Mouse (Mus musculus) adrenal gland, postnatal 4 days (tissue): ENCODE measurements around the gene Arhgef28. TPM values are rescaled to one million over a fixed set of nuclear protein-coding genes. Genes with fewer than 3 reads are reported as not detected.
"Not testable (repeated sequence)": the region's sequence is repeated elsewhere in the genome, so short reads cannot be mapped to it uniquely, and the experiment has no call there.

ENCODE experiments used
- DNase-seq, 2 experiments: peaks; one replicate each; pipeline ENCODE4 v3.0.0; 2021 to 2022; ENCODE audit warnings: low spot score in 2 of 2, mixed read lengths in 2 of 2
- total RNA-seq, 2 experiments: library from RNA; stranded (reverse); gene quantifications; 2 replicates each; pipeline ENCODE4 v1.2.3; 2021

The Arhgef28 gene
- total RNA-seq, 2 experiments from 2014 or later: 31.2 to 47.6 TPM

DNA sequence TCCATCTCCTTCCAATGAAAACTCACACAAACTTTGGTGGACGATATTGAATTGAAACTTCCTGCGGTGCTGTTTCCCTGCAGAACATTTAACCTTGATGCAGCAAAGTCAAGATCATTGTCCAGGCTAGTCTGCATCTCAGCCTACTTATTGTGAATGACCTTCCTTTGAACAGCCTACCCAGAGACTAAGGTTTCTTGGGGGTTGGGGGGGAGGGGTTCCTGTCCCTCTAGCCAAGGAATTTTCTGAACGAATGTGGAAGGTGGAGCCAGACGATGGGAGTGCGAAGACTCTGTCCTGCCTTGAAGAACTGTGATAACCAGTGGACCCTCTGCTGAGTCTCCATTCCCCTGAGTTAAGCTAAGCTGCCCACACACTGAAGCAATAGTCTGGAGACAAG is 80.6 kb downstream of the Arhgef28 start:
- no peak for DNase-seq

DNA sequence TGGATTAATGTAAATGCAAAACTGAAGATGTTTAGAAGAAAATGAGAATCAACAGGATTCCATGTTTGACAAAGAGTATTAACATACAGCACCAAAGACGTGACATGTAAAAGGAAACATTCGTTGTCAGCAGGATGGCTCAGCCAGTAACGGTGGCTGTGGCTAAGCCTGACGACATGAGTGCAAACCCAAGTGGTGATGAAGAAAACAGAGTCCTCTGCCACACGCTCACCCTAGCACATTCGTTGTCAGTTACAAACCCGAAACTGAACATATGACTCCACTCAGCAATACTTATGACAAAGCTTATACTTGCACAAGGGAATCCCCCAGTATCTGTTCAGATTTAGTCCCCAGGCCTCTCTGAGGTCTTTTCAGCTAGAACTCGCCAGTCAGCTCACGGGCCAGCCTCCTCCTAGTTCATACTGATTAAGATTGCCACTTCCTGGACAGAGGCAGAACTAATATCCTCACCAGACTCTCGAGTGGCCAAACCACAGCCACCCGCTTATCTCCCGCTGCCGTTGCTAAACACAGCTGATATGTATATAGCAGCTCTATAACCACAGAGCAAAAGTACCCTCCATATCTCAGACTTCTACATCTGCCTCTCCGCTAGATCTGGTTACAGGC is 82.0 kb downstream of the Arhgef28 start:
- DNase-seq: no peak

DNA sequence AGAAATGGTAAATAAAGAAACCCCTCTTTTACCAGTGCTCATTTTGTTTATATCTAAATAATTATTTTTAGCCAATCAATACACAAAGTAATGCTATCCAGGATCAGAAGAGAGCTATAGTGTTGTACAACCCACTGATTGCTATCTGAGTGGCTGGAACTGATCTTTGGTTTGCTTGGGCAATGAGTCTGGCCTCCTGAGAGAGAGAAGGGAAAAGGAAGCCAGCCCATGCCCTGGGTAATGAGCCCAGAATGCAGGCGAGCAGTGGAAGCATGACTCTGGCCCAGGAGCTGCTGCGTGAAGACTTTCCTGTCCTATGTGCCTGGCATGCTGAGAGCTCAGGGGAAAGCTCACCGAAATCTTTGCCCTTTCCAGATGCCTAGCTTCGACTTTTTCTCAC is 83.5 kb downstream of the Arhgef28 start:
- DNase-seq: no peak

DNA sequence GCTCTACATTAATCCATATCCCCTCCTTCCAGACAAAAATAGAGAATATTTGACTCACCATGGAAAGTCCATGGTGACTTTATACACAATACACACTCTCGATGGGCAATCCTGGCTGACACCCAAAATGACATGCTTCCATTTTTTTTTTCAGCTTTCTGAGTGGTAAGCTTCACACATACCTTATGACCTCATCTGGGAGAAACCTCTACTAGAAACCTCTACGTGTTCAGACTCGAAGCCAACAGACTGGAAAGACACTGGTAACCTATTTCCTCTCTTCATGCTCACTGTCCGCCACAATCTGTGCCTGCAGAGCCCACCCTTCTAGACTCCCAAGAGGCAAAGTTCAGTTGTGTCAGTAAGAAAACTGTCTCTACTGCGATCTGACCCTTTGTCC is 84.2 kb downstream of the Arhgef28 start:
- DNase-seq: no peak

DNA sequence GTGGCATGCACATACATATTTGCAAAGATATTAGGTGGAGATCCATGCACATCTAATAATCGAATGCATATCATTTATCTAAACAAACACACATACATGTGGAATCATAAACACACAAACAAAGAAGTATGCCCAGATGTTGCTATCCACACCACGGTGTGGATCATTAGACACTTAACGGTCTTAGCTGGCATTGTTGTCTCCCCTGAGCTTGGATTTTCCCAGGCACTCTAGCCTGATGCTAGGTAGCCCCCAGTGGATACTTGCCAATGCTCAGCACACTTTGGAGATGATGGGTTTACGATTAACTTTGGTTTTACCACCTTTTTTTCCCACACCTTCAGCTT is 85.1 kb downstream of the Arhgef28 start:
- no peak for DNase-seq

DNA sequence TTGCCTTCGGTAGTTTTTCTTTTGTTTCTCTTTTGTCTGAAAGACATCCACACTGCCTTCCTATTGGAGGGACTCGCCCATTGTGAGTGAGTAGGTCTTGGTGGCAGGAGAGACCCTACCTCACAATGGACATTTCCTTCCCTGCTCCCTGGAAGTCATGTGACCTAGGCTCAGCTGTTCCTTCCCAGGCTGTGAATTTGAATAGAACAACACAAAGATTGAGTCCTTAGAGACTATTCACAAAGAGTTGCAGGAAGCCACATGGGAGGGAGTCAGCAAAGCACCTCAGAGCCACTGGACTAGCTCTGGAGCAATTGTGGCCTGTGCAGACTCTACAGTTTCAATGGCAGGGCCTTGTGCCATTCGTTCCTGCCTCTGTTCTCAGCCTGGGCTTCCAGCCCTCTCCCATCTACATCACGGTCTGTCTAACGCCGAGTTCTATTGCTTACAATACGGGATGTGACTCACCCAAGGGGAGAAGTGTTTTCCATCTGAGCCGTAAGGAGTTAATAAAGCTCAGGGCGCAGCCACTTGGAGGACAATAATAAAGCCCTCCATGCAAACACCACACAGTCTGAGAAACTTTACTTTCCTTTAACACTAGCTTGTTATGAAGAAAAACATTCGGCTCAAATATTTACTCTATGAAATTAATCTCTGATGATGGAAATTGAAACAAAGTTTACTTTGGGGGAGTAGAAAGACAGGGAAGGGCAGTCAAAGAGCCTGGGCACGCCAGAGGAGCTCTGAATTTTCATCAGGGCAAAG is 85.7 kb downstream of the Arhgef28 start:
- DNase-seq: no peak

DNA sequence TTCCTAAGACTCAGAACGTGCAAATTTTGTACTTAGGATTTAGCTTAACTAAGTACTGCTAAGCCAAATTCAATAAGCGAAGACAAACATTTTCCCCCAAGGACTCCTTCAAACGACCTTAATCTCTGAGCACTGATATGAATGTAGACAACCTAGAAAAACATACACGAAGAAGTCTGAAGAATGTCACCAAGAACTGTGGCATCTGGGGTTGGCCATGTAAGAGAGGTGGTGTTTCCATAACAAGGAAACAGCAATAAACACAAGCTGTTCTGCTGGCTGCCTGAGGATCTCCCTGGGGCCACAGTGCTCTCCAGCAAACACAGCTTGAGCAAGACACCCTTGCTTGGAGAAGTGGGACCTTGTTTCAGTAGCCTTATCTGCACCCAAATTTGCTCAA is 87.9 kb downstream of the Arhgef28 start:
- DNase-seq: no peak

DNA sequence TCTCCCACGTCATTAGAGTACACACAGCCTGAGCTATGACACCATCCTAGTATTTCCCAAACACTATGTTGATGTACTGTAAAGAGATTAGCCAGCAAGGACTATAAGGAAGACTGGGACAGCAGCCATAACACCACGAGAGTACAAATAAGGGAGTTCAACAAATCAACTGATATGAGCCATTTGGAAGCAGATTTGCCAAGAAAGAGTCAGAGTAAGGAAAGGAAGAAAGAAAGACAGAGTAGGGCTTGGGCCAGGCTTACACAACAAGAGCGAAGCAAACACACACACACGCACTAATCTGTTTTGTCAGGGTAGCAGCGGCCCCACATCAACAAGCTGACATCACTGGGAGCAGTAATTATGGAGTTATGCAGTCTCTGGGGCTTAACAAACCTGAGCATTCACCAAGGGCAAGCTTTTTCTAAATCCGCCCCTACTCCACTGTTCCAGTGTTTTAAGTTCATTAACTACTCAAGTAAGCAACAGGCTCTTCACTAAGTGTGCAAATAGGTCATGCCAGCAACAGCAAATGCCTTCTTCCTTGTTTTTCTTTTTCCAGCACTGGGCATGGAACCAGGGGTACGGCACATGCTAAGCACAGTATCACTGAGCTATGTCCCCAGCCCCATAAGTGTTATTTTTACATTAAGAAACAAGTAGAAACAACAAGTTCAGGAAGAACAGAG is 88.5 kb downstream of the Arhgef28 start:
- no peak for DNase-seq

DNA sequence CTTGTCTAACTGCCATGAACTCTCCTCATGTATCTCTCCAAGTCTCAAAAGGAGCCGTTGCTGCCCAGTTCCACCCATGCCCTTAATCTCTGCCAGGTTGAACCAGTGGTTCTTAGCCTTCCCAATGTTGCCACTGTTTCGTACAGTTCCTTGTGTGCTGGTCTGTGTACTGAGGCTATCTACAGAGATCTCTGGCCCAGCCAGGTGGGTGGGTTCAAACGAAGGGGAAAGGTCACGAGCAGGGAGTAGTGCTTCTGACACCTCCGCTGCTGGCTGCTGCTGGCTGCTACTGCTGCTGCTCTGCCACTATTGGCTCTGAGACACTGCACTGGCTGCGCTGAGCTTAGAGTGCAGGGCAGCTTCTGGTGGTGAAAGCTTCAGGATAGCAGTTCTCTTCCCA is 90.6 kb downstream of the Arhgef28 start:
- no peak for DNase-seq

DNA sequence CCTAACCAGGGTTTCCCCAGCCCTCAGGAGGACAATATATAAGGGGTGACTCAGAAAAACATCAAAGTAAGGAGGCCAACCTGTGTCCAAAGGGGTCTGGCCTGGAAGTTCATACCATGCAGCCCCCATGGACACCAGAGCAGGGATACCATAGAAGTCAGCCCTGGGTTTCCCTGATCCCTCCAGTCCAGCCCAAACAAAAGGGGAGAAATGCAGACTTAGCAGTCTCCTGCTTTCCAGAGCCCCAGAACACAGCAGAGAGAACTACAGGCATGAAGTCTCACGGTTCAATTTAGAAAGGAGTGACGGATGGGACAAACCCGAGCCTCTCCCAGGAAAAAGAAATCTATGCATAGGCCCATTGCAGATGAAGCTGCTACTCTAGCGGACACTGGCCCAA is 91.2 kb downstream of the Arhgef28 start:
- no peak for DNase-seq

DNA sequence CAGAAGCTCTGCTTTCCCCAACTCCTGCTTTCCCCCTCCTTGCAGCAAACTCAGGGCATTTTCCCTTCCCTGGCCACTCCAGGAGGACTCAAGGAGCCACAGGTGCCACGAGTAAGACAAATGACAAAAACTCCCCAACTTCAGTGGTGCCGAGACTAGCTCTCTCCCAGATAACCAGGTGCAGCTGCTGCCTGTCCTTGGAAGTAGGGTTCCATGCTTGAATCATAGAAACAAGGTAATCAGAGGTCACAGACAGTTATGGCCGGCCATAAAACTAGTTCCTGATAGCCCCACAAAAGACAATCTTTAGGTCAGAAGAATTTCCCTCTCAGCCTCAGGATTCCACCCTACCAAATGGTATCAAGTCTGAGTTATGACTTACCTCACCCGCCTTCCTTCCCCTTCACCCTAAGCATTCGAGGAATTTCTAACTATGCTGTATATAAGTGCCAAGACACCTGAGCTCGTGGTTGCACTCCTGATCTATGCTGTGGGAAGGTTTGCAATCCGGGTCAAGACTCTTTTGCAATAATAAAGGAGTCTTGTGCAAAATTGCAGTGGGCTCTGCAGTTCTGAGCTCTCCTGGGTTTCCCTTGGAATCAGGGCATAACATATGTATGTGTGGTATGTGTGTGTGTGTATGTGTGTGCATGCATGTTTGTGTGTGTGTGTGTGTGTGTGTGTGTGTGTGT is 93.3 kb downstream of the Arhgef28 start:
- no peak for DNase-seq

DNA sequence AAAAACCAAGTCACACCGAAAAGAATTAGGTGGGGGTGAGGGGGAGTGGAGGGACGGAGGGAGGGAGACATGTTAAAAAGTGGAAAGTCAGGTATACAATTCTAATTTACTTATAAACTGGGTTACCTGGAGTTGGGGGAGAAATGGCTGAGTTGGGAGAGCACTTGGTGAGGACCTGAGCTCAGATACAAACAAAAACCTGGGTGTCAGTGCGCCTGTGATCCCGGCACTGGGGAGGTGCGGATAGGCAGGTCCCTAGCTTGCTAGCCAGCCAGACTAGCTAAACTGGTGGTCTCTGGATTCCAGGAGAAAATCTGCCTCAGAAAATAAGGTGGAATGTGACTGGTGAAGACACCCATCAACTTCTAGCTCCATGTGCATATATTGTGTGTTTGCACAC is 94.7 kb downstream of the Arhgef28 start:
- no peak for DNase-seq

DNA sequence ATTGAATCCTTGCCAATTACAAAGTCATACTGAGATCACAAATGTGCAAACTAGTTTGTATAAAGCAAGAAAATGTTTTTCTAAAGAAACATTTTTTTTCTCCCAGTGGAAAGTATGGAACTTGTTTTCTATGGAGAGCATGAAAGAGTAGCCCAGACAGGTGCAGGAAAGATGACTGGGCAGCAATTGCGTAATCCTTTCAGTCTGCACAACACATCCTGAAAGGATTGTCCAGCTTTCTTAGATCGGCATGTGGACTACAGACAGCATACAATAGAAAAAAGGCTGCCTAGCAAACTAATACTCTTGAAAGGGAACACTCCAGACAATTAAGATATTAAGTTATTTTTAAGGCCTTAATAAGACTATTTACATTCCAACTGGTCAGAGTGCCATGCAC is 95.2 kb downstream of the Arhgef28 start:
- no peak for DNase-seq

DNA sequence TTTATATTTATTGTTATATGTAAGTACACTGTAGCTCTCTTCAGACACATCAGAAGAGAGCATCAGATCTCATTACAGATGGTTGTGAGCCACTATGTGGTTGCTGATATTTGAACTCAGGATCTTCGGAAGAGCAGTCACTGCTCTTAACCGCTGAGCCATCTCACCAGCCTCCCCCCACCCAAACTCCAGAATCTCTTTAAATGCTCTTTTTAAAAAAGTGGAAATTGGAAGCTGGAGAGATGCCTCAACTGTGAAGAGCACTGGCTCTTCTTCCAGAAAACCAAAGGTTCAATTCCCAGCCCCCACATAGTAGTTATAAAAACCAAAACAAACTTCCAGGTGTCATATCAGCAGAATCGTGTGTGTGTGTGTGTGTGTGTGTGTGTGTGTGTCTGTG is 97.8 kb downstream of the Arhgef28 start:
- not testable (repeated sequence) for DNase-seq

DNA sequence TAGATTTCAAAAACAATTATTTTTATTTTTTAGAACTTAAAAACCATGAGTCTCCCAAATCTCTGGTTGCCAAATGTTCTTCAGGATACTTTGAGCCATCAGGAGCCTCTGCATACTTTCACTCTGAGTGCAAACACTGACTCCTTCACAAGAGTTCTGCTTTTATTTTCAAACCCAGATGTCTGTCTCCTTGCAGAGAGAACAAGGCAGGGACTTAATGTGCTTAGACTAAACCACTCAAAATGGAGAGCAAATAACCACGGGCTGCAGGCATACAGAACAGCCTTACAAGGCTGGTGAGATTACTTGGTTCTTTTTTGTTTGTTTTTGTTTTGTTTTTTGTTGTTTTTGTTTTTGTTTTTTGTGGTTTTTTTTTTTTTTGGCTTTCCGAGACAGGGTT is 98.6 kb downstream of the Arhgef28 start:
- DNase-seq: no peak

DNA sequence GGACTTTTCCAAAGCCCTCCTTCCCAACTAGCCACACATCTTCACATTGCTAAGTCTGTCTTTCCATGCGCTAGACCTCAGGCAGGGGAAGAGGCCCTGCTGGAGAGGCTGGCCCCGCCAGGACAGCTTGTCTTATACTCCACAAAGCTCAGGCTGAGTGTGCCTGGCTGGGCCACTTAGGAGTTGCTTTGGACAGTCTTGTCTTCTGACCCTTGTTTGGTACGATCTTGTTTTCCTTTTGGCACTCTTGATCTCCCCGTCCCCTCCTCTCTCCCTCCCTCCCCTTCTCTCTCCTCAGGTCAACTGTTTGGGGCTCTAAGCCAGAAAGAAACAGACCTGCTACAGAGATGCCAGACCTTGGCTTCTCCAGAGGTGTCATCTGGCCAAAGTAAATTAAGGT is 110.3 kb downstream of the Arhgef28 start:
- DNase-seq: no peak

DNA sequence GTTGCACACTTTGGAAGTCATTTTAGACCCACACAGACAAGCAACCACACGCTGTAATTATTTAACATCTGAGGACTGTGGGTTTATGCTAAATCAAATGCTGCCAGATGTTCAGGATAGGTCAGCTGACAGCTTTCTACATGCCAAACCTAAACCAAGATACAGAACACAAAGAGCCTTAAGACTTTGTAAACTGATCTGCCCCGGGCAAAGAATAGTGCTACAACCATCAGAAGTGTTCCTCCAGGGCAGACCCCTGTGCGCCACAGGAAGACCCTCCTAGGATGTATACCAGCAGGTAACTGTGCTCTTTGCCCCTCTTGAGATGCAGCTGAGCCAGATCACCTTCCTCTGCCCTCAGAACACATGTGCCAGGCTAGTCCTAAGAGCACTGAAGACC is 111.9 kb downstream of the Arhgef28 start:
- no peak for DNase-seq

DNA sequence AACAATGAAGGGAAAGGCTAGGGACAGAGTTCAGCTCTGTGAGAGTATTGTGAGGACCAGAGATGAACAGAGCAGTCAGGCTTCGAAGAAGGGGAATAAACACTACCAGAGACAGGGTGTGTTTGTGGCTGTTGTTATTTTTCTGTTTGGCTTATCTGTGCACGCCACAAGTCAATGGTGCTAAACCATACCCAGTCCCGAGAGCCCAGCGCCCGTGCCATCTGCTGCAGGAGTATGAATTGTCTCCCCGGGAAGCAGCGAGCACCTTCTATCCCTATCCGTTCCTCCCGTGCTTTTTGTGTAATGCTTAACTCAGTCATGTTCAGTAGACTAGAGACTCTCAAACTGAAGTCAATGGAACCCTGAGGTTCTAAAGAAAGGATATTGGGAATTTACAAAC is 112.8 kb downstream of the Arhgef28 start:
- DNase-seq: no peak

DNA sequence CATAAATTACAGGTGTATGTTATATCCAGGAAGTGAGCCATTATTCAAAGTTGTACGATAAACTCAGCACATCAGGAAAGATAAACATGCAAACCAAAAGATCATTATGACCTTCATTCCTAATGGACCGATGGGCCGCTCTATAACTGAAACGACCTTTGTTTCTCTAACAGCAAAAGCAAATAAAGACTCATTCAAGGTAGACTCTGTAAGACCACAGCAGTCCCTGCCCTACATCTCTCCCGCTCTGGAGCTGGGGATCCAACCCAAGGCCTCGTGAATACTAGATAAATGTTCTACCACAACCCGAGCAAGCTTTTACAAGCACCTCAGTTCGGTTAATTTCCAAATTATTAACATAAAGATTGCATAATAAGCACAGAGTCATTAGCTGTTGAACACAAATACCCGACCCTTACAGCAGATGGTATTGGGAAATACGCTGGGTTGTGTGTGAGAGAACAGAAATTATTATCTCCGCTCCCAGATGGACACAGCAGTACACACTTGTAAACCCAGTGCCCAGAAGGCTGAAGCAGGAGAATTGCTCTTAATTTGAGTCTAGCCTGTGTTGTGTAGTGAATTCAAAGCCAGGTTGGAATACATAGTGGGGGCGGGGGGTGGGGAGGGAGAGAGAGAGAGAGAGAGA is 113.8 kb downstream of the Arhgef28 start:
- DNase-seq: no peak

DNA sequence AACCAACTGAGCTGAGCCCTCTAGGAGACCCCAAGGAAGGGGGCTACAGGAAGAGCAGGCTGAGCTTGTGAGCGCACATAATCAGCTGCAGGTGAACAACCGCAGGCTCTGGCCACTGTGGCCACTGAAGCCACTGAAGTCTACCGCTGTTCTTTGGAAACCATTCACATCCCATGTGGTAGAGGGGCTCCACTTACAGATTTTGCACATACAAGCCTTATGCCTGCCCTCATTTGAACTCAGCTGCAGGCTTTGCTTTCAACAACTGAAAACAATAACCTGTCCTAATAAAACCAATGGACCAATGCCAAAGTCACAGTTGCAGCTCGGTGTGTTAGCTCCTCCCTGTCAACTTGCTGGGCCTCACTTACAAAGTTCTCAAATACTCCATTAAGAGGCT is 126.6 kb downstream of the Arhgef28 start:
- DNase-seq: no peak

DNA sequence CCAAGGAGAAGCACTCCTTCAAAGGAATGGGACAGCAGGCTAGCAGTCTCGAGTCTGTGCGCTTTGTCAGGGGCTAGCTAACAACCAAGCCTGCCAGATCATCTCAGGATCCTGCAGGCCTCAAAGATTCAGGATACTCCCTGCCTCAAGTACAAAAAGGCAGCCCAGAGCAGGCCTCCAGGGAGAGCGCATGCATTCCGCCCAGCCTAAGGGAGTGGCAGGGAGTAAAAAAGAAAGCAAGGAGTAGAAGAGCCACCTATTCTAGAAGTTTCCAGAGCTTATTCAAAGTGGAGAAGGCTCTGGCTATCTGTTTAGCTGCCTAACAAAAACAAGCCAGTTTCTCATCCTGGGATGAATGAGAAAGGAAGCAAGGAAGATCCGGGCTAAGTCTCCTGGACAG is 128.0 kb downstream of the Arhgef28 start:
- DNase-seq: no peak

DNA sequence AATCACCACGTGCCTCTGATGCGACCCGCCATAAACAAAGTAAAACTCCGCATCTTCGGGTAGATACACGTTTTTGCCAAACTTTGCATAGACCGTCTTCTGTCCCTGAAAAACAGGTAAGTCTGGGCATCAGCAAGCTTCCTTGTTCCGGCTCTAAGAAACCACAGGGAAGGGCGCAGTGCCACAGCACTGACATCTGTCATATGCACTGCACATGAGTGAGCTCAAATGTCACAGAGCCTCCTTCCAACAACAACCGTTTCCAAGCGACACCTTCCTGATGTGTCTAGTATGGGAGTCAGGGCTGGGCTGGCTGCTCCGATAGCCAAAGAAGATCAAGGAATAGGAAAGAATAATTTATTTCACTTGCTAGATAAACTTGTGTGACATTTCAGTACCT is 129.0 kb downstream of the Arhgef28 start:
- DNase-seq: no peak
